Mouse (Mus musculus) gastrocnemius, adult 8-10 months (tissue): Measurements from ENCODE around the gene Socs1. TPM values are rescaled to one million over a fixed set of nuclear protein-coding genes. Genes with fewer than 3 reads are reported as not detected.

Experiments
- DNase-seq, 2 experiments: peaks; one replicate each; pipeline ENCODE4 v3.0.0; 2022; ENCODE audit warnings: low spot score in 2 of 2
- total RNA-seq, 4 experiments: library from RNA; stranded (reverse); gene quantifications; 2 replicates each; pipeline ENCODE4 v1.2.4; 2022

The Socs1 gene
- total RNA-seq, 4 experiments from 2014 or later = 0.31 to 0.49 (median 0.35) TPM; not detected in 1

DNA sequence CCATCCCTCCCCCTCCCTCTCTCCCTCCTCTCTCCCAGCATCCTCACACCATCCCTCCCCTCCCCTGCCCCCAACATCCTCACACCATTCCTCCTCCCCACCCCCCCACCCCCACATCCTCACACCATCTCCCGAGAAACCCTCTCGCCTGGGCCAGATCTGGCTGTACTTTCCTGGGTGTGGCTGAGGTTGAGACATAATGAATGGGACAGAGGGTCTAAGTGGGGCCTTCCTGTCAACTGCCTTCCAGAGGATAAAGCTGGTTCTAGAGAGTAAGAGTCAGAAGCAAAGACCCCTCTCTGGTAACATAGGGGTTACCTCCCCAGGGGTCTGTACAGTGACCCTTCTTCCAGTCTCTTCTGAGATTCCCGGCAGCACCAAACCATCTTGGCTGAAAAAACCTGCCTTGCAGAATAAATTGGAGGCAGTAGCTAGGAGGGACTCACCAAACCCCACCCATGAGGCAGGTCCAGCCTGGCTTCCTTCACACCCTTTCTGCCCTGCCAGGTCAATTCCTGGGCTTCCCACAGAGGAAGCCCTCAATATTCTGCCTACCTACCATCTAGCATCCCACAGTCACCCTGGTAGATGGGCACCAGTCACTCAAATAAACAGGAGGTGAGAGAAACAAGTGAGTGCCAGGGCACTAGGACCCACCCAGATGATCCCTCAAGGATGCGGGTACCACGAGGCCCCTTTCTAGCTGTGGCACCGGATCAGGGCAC, 21.6 kb downstream of the Socs1 start:
- no peak for DNase-seq

DNA sequence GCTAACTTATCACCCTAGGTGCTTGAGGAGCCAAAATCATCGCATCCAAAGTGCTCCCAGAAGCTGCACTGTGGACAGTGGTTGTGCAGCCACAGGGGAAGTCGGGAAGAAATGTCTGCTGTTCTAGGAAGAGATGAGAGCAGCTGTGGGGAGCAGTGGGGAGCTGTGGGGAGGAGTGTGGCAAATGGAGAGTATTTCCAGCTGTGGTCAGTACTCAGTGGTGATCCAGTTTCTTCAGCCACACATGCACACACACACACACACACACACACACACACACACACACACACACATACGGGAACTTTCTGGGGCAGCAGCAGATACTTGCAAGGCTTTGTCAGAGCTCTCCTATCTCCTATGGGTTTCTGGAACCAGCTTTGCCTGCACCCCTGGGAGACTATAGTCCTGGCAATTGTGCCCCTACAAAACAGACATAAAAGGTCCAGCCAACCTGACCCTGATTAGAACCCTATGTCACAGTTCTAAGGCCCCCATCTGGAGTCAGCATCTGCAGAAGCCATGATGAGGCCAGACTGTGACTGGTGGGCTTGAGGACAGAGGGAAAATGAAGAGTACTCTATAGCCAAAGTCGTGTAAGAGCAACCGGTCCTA, 22.7 kb downstream of the Socs1 start:
- DNase-seq = no peak

DNA sequence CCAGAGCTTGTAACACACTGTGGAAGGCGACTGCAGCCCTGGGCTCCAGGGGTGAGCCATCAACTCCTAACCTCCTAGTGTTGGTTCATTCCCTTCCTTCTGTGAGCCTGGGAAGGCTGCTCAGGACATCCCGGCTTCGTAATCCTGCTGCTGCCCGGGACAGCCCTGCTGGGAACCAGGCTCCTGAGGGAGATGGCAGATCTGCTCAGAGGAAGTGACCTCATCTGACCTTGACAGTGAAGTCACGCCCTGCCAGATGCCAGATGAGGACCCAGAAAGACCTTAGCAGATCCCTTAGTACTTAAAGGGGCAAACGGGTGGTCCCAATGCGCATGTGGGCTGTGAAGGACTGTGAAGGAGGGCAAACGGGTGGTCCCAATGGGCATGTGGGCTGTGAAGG, 24.2 kb downstream of the Socs1 start:
- DNase-seq = no peak

- DNase-seq = no peak
These were observed 29.2 kb downstream of the Socs1 start for GRCm38 (mm10) chr16:10756168-10756567.

GRCm38 (mm10) chr16:10754521-10755296, 30.6 kb downstream of the Socs1 start:
- DNase-seq = no peak

DNA sequence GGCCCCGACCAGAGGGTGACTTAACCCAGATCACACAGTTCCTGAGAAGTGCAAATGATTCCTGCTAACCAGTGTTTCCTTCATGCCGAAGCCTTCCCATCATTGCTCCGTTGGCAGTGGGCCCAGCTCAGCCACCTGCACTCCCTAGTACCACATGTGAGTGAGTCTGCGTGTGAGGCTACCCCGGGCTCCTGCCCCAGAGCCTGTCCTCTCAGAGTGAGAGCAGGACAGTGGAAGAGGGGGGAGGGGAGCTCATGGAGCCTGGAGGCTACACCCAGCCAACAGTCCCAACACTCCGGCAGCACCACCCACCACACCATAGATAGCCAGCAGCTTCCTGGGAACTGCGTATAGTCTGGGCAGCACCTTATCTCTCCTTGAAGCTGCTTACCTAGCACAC, 35.5 kb downstream of the Socs1 start:
- no peak for DNase-seq

- no peak for DNase-seq
These were observed 36.1 kb downstream of the Socs1 start for GRCm38 (mm10) chr16:10749226-10749625.

DNA sequence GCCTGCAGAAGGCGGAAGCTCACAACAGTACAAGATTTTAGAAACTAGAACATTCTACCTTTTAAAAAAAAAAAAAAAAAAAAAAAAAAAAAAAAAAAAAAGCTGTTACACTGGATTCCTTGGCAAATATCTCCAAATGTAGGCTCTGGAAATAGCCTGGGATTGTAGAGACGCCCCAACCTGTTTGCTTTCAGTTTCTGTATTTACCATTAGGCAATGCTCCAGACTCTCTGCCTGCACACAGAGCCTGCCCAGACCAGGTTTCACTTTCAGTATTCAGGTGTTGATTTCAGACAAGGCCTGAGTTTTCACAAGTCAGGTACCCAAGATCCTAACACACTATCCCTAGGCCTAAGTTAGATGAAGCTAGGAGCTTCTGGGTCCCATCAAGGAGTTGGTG, 44.3 kb downstream of the Socs1 start:
- DNase-seq = no peak

- peak in 1 of 2 experiments; percentile 42 for DNase-seq
These were observed 45.4 kb downstream of the Socs1 start for GRCm38 (mm10) chr16:10739854-10740398.

DNA sequence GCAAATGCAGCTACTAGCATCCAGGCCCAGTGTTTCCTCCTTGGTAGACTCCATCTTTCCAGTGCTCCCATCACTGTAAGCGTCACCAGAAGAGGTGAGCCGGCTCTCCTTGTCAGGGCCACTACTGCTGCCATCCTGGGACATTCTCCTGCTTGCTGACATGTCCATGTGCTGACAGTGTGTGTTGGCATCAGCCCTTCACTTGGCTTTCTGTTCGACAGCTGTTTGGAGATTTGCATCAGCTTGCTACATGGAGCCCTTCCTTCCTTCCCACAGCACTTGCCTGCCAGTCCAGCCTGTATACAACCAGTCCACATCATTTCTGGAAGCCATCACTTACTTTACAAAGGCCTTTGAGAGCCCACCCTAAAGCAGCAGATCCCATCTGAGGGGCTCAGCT, 46.5 kb downstream of the Socs1 start:
- peak in 1 of 2 experiments; percentile 47 for DNase-seq

DNA sequence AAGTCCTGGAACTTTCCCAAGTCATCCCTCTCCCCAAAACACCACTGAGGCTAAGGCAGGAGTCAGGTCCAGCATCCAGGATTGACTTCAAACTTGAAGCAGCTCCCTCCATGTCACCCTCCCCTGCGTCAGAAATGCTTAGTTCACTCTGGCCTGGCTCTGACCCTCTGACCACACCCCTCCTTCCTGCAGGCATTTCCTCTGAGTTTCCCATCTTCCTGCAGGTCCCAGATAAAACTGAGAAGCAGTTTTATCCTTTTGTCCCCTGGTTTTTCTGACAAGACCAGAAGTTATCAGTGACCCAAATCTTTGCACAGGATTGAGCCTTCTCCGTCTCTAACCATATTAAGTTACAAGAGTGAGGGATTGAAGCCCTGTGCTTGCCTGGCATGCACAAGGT, 47.8 kb downstream of the Socs1 start:
- no peak for DNase-seq

DNA sequence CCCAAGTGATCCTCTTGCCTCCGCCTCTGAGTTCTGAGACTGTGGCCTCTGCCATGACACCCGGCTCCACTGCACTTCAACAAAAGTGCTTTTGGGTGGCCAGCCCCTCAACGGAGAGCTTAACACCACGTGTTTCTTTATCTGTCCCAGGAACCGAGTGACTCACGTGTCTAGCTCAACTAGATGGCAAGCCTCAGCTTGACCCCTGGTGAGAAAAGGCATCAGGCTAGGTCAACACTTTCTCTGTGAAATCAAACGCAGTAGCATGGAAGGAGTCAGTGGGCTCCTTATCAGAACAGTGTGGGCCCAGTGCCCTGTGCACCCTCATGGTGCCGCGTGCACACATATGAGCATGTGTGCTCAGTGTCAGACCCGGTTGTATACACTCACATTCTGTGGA, 49.0 kb downstream of the Socs1 start:
- no peak for DNase-seq

DNA sequence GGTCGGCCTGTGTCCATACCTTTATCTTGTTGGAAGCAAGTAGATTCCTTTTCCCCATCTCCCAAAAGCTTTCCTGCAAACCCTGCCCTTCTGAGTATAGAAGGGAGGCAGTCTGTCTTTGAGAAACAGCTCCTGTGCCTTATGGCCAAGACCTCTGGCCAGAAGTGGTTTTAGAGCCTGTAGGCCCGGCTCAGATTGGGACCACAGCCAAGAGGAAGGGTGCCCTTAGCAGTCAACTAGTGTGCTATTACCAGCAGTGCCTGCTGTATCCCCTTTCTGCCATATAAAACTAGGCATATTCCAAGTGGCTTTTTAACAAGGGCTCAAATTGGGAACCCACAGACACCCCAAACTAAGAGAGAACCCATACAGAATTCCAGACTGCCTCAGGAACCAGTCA, 49.6 kb downstream of the Socs1 start:
- peak in 1 of 2 experiments; percentile 56 for DNase-seq

DNA sequence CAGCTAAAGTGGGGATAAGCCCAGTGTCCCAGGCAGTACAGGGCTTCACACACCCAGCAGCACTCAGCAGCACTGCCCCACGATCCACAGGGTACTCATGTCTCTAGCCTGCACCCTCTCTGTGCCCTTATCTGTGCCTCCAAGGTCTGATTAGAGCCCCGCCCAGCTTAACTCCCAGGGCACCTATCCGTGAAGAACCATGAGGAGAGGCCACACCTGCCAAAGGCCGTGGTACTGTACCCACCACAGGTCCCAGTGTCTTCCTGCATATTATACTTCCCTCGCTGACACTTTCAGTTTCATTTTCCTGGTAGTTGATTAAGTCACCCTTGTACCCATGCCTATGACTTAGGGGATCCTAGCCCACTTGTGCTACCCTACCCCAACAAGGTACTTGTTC, 52.9 kb downstream of the Socs1 start:
- DNase-seq = no peak

Other genes starting within 250 kb of the Socs1 start
- gene Dexi, start 242.5 kb downstream of the Socs1 start, total RNA-seq = 10 to 100 TPM; 40.4 to 70.4 (median 53.3) TPM
- gene Clec16a, start 240.2 kb downstream of the Socs1 start, total RNA-seq = 10 to 100 TPM; 55.6 to 90.9 (median 70.4) TPM
- not detected for gene Tnp2, start 3.1 kb upstream of the Socs1 start, total RNA-seq
- gene Prm3, start 5.4 kb upstream of the Socs1 start, total RNA-seq = not detected
- gene Prm2, start 10.6 kb upstream of the Socs1 start, total RNA-seq = not detected
- gene Prm1, start 20.3 kb upstream of the Socs1 start, total RNA-seq = not detected
- gene Gm11172, start 27.4 kb upstream of the Socs1 start, total RNA-seq = not detected
- 1 to 10 TPM in 2 of 4 experiments, under 1 TPM in 2; 0.48 to 1.8 (median 1.0) TPM for gene Rmi2, start 49.5 kb upstream of the Socs1 start, total RNA-seq